Mouse (Mus musculus) heart, adult 18-20 months (tissue): ENCODE results near the gene Cyp27b1. TPM values are rescaled to one million over a fixed set of nuclear protein-coding genes. Genes with fewer than 3 reads are reported as not detected.

ENCODE experiments used
- DNase-seq, 2 experiments: peaks; one replicate each; pipeline ENCODE4 v3.0.0; 2021 to 2022; ENCODE audit warnings: mixed read lengths in 1 of 2
- long read RNA-seq, 2 experiments: library from polyadenylated mRNA; stranded (forward); transcript quantifications; one replicate each; pipeline ENCODE4 v2.0.0; 2021
- total RNA-seq, 2 experiments: library from RNA; stranded (reverse); gene quantifications; 2 replicates each; pipeline ENCODE4 v1.2.3; 2021

The Cyp27b1 gene
- total RNA-seq: under 1 TPM; 0.20 to 0.23 TPM
- long read RNA-seq, experiment 1: 0 reads
- long read RNA-seq, experiment 2: 0 reads

GRCm38 (mm10) chr10:127047954-127048353, at the start of gene Cyp27b1:
Cyp27b1 (plus strand) TSS chr10:127048250.
- no peak for DNase-seq

GRCm38 (mm10) chr10:127000529-127000928, 47.5 kb upstream of the Cyp27b1 start, which contains the start of gene Avil:
Avil (plus strand) TSS chr10:127000709.
- DNase-seq: peak in 1 of 2 experiments; percentile 7

GRCm38 (mm10) chr10:127001297-127001696, 46.8 kb upstream of the Cyp27b1 start:
- peak in 1 of 2 experiments; percentile 25 for DNase-seq

- DNase-seq: no peak
Measured at GRCm38 (mm10) chr10:127002056-127002455, 46.0 kb upstream of the Cyp27b1 start.

GRCm38 (mm10) chr10:127002765-127003164, 45.3 kb upstream of the Cyp27b1 start:
- no peak for DNase-seq

GRCm38 (mm10) chr10:127003334-127003733, 44.7 kb upstream of the Cyp27b1 start:
- no peak for DNase-seq

- no peak for DNase-seq
Measured at GRCm38 (mm10) chr10:127003806-127004205, 44.2 kb upstream of the Cyp27b1 start.

- DNase-seq: no peak
Measured at GRCm38 (mm10) chr10:127016488-127016887, 31.6 kb upstream of the Cyp27b1 start.

GRCm38 (mm10) chr10:127017071-127017470, 31.0 kb upstream of the Cyp27b1 start:
- no peak for DNase-seq

- DNase-seq: no peak
Measured at GRCm38 (mm10) chr10:127018422-127018821, 29.6 kb upstream of the Cyp27b1 start.

GRCm38 (mm10) chr10:127030336-127031296, 17.4 kb upstream of the Cyp27b1 start, which contains the start of gene Tsfm:
Tsfm (minus strand) TSS chr10:127030840.
- DNase-seq: peak; percentile 93 to 97

GRCm38 (mm10) chr10:127033301-127033741, 14.7 kb upstream of the Cyp27b1 start:
- DNase-seq: no peak

GRCm38 (mm10) chr10:127036273-127036672, 11.8 kb upstream of the Cyp27b1 start:
- no peak for DNase-seq

- no peak for DNase-seq
Measured at GRCm38 (mm10) chr10:127037641-127038040, 10.4 kb upstream of the Cyp27b1 start.

GRCm38 (mm10) chr10:127040569-127041214, 7.4 kb upstream of the Cyp27b1 start:
- no peak for DNase-seq

- peak in 1 of 2 experiments; percentile 29 for DNase-seq
Measured at GRCm38 (mm10) chr10:127041274-127041766, 6.7 kb upstream of the Cyp27b1 start, which contains the start of the genes Mettl1 and Eef1akmt3. Mettl1 (plus strand) TSS chr10:127041414. Eef1akmt3 (minus strand) TSS chr10:127041513.

GRCm38 (mm10) chr10:127041774-127042338, 6.2 kb upstream of the Cyp27b1 start:
- DNase-seq: peak; percentile 88 to 94

GRCm38 (mm10) chr10:127042468-127043115, 5.5 kb upstream of the Cyp27b1 start:
- DNase-seq: no peak

GRCm38 (mm10) chr10:127043187-127043586, 4.9 kb upstream of the Cyp27b1 start:
- DNase-seq: no peak

- no peak for DNase-seq
Measured at GRCm38 (mm10) chr10:127048608-127049394, 751 bp downstream of the Cyp27b1 start.
